Mouse (Mus musculus): ENCODE data around the gene Lmf1.

The Lmf1 gene

GRCm38 (mm10) chr17:25578920-25579319 lies at the start of gene Lmf1:
Gene Lmf1, plus strand, starts transcription at chr17:25579085.
- DNase-seq = peak; percentile 97 to 98

- no peak for DNase-seq
Observed at GRCm38 (mm10) chr17:25530357-25531022, 48.4 kb upstream of the Lmf1 start.

- DNase-seq = no peak
Observed at GRCm38 (mm10) chr17:25538945-25539875, 39.7 kb upstream of the Lmf1 start.

- no peak for DNase-seq
Observed at GRCm38 (mm10) chr17:25540731-25541130, 38.2 kb upstream of the Lmf1 start.

- DNase-seq = no peak
Observed at GRCm38 (mm10) chr17:25541768-25542167, 37.1 kb upstream of the Lmf1 start.

GRCm38 (mm10) chr17:25547026-25547425 lies 31.9 kb upstream of the Lmf1 start:
- DNase-seq = no peak

GRCm38 (mm10) chr17:25550020-25550419 lies 28.9 kb upstream of the Lmf1 start:
- no peak for DNase-seq

- no peak for DNase-seq
Observed at GRCm38 (mm10) chr17:25551313-25551712, 27.6 kb upstream of the Lmf1 start.

- DNase-seq = no peak
Observed at GRCm38 (mm10) chr17:25555159-25555558, 23.7 kb upstream of the Lmf1 start.

- DNase-seq = no peak
Observed at GRCm38 (mm10) chr17:25555666-25556629, 22.9 kb upstream of the Lmf1 start.

- DNase-seq = no peak
Observed at GRCm38 (mm10) chr17:25556630-25557354, 22.1 kb upstream of the Lmf1 start.

- no peak for DNase-seq
Observed at GRCm38 (mm10) chr17:25559634-25560033, 19.3 kb upstream of the Lmf1 start.

- DNase-seq = no peak
Observed at GRCm38 (mm10) chr17:25560554-25561222, 18.2 kb upstream of the Lmf1 start.

- DNase-seq = no peak
Observed at GRCm38 (mm10) chr17:25561223-25562028, 17.5 kb upstream of the Lmf1 start.

GRCm38 (mm10) chr17:25564481-25564880 lies 14.4 kb upstream of the Lmf1 start:
- no peak for DNase-seq

GRCm38 (mm10) chr17:25565244-25565643 lies 13.6 kb upstream of the Lmf1 start:
- no peak for DNase-seq

GRCm38 (mm10) chr17:25565860-25566600 lies 12.9 kb upstream of the Lmf1 start:
- DNase-seq = no peak

GRCm38 (mm10) chr17:25567261-25567660 lies 11.6 kb upstream of the Lmf1 start:
- DNase-seq = no peak

GRCm38 (mm10) chr17:25567745-25568144 lies 11.1 kb upstream of the Lmf1 start:
- DNase-seq = peak in 1 of 2 experiments; percentile 15

GRCm38 (mm10) chr17:25568206-25568605 lies 10.7 kb upstream of the Lmf1 start:
- no peak for DNase-seq
